Mouse (Mus musculus): ENCODE measurements around the gene Col16a1.

DNA sequence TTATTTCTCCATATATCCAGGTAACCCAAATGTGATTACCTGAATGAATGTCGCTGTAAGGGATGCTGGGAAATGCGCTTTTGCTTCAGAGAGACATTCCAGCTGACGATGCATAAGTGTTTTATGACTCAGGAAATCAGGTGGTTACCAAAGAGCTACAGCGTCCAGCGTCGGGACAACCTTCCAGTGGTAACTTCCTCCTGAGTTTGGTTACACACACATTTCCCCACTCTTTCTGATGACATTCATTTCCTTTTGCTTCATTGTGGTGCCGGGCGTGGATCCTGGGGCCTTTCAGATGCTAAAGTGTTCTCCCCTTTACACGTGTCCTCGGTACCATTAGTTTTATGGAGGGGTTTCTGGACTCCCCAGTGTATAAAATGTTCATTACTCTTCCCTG is 100.8 kb downstream of the Col16a1 start:
- no peak for TF ChIP-seq CTCF (IDR thresholded peaks at IDR 0.05; ENCODE audit: borderline replicate concordance, insufficient read depth, low read depth, low read length)
- no peak for TF ChIP-seq POLR2A (IDR thresholded peaks at IDR 0.05; ENCODE audit: borderline replicate concordance, insufficient read depth, low read length)

All from cerebellum, adult 2 months (tissue).